Comparison of ENCODE assay signal across 25 mouse cellular contexts in genomic region chr16:56673420-56673819, GRCm38 (mm10).
"Had no signal": no experiment of that assay in that cellular context is flagged by ENCODE, and none has a peak within 500 bp of the region (broad histone marks: within the 10 kb centered on the region; RNA-seq: fewer than 3 reads in every experiment).

No protein-coding gene starts in this region.

- DNase-seq: gastrocnemius, adult 2 months; gastrocnemius, postnatal 10 days; gastrocnemius, postnatal 25 days; heart, adult 18-20 months; heart, postnatal 10 days; heart, postnatal 4 days; kidney, adult 18-20 months; kidney, adult 8-10 months; kidney, postnatal 10 days; kidney, postnatal 25 days; kidney, postnatal 4 days; liver had no signal

- H3K4me3 ChIP-seq: gastrocnemius, adult 2 months; heart, embryonic 10.5 days; heart, embryonic 12.5 days; hindbrain, embryonic 10.5 days; hindbrain, embryonic 12.5 days; intestine, embryonic 15.5 days; layer of hippocampus, adult 2 months; left cerebral cortex, adult 2 months; limb, embryonic 10.5 days; limb, embryonic 12.5 days had no signal

- H3K27me3 ChIP-seq: heart, embryonic 12.5 days; hindbrain, embryonic 12.5 days; intestine, embryonic 15.5 days; limb, embryonic 12.5 days had no signal

- H3K36me3 ChIP-seq: heart, embryonic 10.5 days; heart, embryonic 12.5 days; hindbrain, embryonic 10.5 days; hindbrain, embryonic 12.5 days; intestine, embryonic 15.5 days; limb, embryonic 10.5 days; limb, embryonic 12.5 days had no signal

- H3K4me1 ChIP-seq: heart, embryonic 10.5 days; heart, embryonic 12.5 days; hindbrain, embryonic 10.5 days; hindbrain, embryonic 12.5 days; intestine, embryonic 15.5 days; limb, embryonic 10.5 days had no signal

- H3K9me3 ChIP-seq: heart, embryonic 10.5 days; heart, embryonic 12.5 days; hindbrain, embryonic 10.5 days; hindbrain, embryonic 12.5 days; intestine, embryonic 15.5 days; limb, embryonic 10.5 days; limb, embryonic 12.5 days had no signal

- ATAC-seq: hindbrain, embryonic 16.5 days; inflammation-experienced regulatory T-cells, adult 6 months; intestine, embryonic 15.5 days; intestine, postnatal 0 days had no signal

- H3K27ac ChIP-seq: gastrocnemius, adult 2 months; heart, embryonic 10.5 days; hindbrain, embryonic 10.5 days; hindbrain, embryonic 12.5 days; hindbrain, embryonic 14.5 days; intestine, embryonic 15.5 days; layer of hippocampus, adult 2 months; left cerebral cortex, adult 2 months; limb, embryonic 10.5 days; limb, embryonic 12.5 days had no signal

- H3K9ac ChIP-seq: heart, embryonic 12.5 days; hindbrain, embryonic 12.5 days; hindbrain, embryonic 14.5 days; intestine, embryonic 15.5 days; limb, embryonic 12.5 days had no signal

- H3K4me2 ChIP-seq: heart, embryonic 12.5 days; hindbrain, embryonic 12.5 days; hindbrain, embryonic 14.5 days; intestine, embryonic 15.5 days; limb, embryonic 12.5 days had no signal
